Mouse (Mus musculus): ENCODE measurements around the gene Slain1.

DNA sequence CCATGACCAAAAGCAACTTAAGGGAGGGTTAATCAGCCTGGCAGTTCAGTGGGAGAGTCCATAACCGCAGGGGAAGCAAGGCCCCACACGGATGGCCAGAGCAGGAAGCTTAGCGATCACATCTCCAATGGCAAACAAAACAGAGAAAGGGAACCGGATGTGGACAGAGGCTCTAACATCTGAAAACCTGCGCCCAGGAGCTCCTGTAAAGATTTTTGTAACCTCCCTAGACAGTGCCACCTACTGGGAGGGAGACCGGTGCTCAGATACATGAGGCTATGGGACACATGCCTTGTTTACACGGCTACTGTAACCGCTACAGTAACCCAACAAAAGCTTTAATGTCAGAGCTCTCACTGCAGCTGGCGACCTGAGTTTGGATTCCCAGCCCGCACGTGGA lies 59.2 kb downstream of the Slain1 start:
- TF ChIP-seq POLR2A (IDR thresholded peaks at IDR 0.05; ENCODE audit: insufficient read depth, low read depth, low read length) (no peak), CTCF (IDR thresholded peaks at IDR 0.05; ENCODE audit: insufficient read depth, low read depth, low read length) (no peak)

All from olfactory bulb, adult 2 months (tissue).